Mouse (Mus musculus): ENCODE measurements around the gene Caskin1.

DNA sequence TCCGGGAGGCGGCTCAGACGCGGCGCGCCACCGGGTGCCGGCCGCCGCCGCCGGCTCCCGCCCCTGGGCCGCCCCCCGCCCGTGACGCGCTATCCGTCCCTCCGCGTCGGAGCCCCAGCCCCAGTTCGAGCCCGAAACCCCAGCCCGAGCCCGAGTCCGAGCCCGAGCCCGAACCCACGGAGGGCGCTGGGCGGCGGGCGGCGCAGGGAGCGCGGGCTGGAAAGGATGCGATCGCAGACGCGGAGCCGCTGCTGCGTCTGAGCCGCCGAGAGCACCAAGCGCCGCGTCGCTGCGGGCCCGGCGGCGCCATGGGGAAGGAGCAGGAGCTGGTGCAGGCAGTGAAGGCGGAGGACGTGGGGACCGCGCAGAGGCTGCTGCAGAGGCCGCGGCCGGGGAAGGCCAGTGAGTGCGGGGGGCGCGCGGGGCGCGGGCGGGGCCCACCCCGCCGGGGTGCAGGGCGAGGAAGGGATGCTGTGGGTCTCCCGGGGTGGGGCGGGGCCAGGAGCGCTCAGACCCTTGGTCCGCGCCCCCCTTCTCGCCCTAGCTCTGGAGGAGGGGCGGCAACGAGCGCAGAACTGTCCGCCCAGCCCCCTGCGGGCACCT is 362 bp downstream of the Caskin1 start:
- TF ChIP-seq CTCF (IDR thresholded peaks at IDR 0.05; ENCODE audit: control insufficient read depth, insufficient read depth, low read length), result no peak
- no peak for TF ChIP-seq POLR2A (IDR thresholded peaks at IDR 0.05; ENCODE audit: borderline replicate concordance, control insufficient read depth, low read depth, low read length)
